Mouse (Mus musculus) myocyte (in vitro differentiated cells): ENCODE results near the gene Svbp. TPM values are rescaled to one million over a fixed set of nuclear protein-coding genes. Genes with fewer than 3 reads are reported as not detected.

Experiments
- H3K27me3 ChIP-seq: one replicate; pipeline ENCODE4 v1.6.1; 2011; ENCODE audit not compliant: control insufficient read depth, insufficient read depth, insufficient read length
- H3K36me3 ChIP-seq: one replicate; pipeline ENCODE4 v1.6.1; 2011; ENCODE audit not compliant: control insufficient read depth, insufficient read depth
- H3K4me2 ChIP-seq: one replicate; pipeline ENCODE4 v1.6.1; 2011; ENCODE audit warnings: low read depth, control low read depth
- H3K4me3 ChIP-seq: one replicate; pipeline ENCODE4 v1.5.1; 2011; ENCODE audit warnings: mild to moderate bottlenecking, control low read depth, moderate library complexity
- H3K79me2 ChIP-seq: one replicate; pipeline ENCODE4 v1.6.1; 2011; ENCODE audit not compliant: control insufficient read depth, insufficient read depth
- H3ac ChIP-seq: one replicate; pipeline ENCODE4 v1.6.1; 2011; ENCODE audit not compliant: control insufficient read depth, insufficient read length
- CEBPB ChIP-seq: IDR thresholded peaks from 2 replicates; pipeline ENCODE4 v1.6.1; 2011; ENCODE audit warnings: mild to moderate bottlenecking, moderate library complexity; ENCODE audit not compliant: poor library complexity, insufficient read depth, severe bottlenecking
- E2F4 ChIP-seq: IDR thresholded peaks from one replicate; pipeline ENCODE4 v1.6.1; 2011; ENCODE audit warnings: mild to moderate bottlenecking, control low read depth, moderate library complexity; ENCODE audit not compliant: insufficient read depth
- MAX ChIP-seq: IDR thresholded peaks from one replicate; pipeline ENCODE4 v1.6.1; 2011; ENCODE audit warnings: low read depth, mild to moderate bottlenecking, control low read depth
- MYOD1 ChIP-seq, 3 experiments: IDR thresholded peaks; one replicate each; pipeline ENCODE4 v1.6.1; 2011; ENCODE audit warnings: control low read depth in 2 of 3, low read depth in 2 of 3, mild to moderate bottlenecking in 2 of 3, moderate library complexity in 1 of 3; ENCODE audit not compliant: insufficient read length in 2 of 3, control insufficient read depth in 1 of 3
- MYOG ChIP-seq, 3 experiments: IDR thresholded peaks; one replicate each; pipeline ENCODE4 v1.6.1; 2011; ENCODE audit warnings: control low read depth in 2 of 3, low read depth in 2 of 3, mild to moderate bottlenecking in 2 of 3; ENCODE audit not compliant: insufficient read length in 2 of 3, control insufficient read depth in 1 of 3, insufficient read depth in 1 of 3
- POLR2A ChIP-seq: IDR thresholded peaks from one replicate; pipeline ENCODE4 v1.6.1; 2011; ENCODE audit warnings: low read depth, mild to moderate bottlenecking, control low read depth, moderate library complexity; ENCODE audit not compliant: insufficient read length
- POLR2AphosphoS2 ChIP-seq: IDR thresholded peaks from one replicate; pipeline ENCODE4 v1.6.1; 2011; ENCODE audit warnings: low read depth, control low read depth; ENCODE audit not compliant: insufficient read length
- REST ChIP-seq: IDR thresholded peaks from one replicate; pipeline ENCODE4 v1.6.1; 2011; ENCODE audit warnings: mild to moderate bottlenecking, control low read depth, moderate library complexity; ENCODE audit not compliant: insufficient read depth, insufficient read length
- SRF ChIP-seq: IDR thresholded peaks from one replicate; pipeline ENCODE4 v1.6.1; 2011; ENCODE audit warnings: low read depth; ENCODE audit not compliant: control insufficient read depth, insufficient read length
- TCF12 ChIP-seq: IDR thresholded peaks from one replicate; pipeline ENCODE4 v1.6.1; 2011; ENCODE audit warnings: mild to moderate bottlenecking, control low read depth; ENCODE audit not compliant: poor library complexity, insufficient read depth, severe bottlenecking
- TCF3 ChIP-seq: IDR thresholded peaks from one replicate; pipeline ENCODE4 v1.6.1; 2011; ENCODE audit warnings: low read depth, control low read depth; ENCODE audit not compliant: insufficient read length
- USF1 ChIP-seq: IDR thresholded peaks from one replicate; pipeline ENCODE4 v1.6.1; 2011; ENCODE audit warnings: low read depth, mild to moderate bottlenecking, control low read depth, moderate library complexity
- polyA plus RNA-seq: library from polyadenylated mRNA; unstranded; fragments of >200 nt; fragmentation: generic; extraction: Trizol; gene quantifications from one replicate; pipeline ENCODE4 v1.2.1, GENCODE M21; 2012; ENCODE audit warnings: missing spikeins

Svbp gene
- polyA plus RNA-seq, 1 experiment: 241 TPM

DNA sequence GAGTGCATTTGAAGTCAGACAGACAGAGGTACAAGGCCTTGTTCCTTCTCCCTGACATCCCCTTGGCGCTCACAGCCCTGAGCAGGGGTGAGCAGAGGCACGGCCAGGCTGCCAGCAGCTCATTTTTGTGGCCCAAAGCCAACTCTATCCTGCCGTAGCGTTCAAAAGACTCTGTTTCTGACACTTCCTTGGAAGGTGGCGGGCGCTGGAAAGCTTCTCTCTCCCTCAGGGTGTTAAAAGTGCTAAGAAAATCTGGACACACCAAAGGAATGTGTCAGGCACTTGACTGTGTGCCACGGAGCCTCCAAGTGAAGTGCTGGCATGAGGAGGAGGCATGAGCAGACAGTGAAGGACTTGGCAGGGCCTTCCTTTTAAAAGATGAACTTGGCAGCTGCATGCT is 50.5 kb downstream of the Svbp start:
- Histone ChIP-seq H3K27me3 (no peaks in the 10 kb centered on the region), H3ac (no peak overlapping the region), H3K4me2 (no peak overlapping the region), H3K36me3 (peaks cover 4% of the 10 kb centered on the region), H3K79me2 (no peaks in the 10 kb centered on the region), H3K4me3 (no peak overlapping the region)
- TF ChIP-seq MAX (no peak), POLR2A (no peak), POLR2AphosphoS2 (no peak), SRF (no peak), MYOD1 (IDR thresholded peaks at IDR 0.05; ENCODE audit: control insufficient read depth in 1 of 3, insufficient read length in 2 of 3, low read depth in 2 of 3) (no peak), E2F4 (no peak), USF1 (no peak), CEBPB (no peak), REST (no peak), TCF12 (no peak), MYOG (IDR thresholded peaks at IDR 0.05; ENCODE audit: control insufficient read depth in 1 of 3, insufficient read depth in 1 of 3, insufficient read length in 2 of 3, low read depth in 2 of 3) (no peak), TCF3 (no peak)

DNA sequence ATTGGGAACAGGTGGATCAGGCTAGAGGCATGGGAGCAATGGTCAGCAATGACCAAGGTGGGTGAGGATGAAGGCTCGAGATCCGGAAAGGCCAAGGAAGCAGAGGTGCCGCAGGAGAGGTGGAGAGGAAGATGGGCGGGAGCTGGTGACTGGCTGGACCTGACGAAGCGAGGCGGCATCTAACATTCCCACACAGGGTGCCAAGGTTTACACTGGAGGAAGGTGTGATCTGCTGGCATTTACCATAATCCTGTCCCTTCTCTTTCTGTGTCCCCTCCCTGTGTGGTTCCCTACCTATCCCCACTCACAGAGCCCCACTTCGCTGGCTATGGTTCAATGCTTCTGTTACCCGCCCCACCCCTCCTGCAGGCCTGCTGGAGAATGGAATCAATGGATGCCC is 50.9 kb downstream of the Svbp start:
- peaks cover 3% of the 10 kb centered on the region for H3K36me3 ChIP-seq
- no peak overlapping the region for H3ac ChIP-seq
- TF ChIP-seq USF1 (no peak), MYOD1 (IDR thresholded peaks at IDR 0.05; ENCODE audit: control insufficient read depth in 1 of 3, insufficient read length in 2 of 3, low read depth in 2 of 3) (no peak)
- no peak overlapping the region for H3K4me2 ChIP-seq
- H3K79me2 ChIP-seq: no peaks in the 10 kb centered on the region
- no peak overlapping the region for H3K4me3 ChIP-seq
- H3K27me3 ChIP-seq: no peaks in the 10 kb centered on the region

DNA sequence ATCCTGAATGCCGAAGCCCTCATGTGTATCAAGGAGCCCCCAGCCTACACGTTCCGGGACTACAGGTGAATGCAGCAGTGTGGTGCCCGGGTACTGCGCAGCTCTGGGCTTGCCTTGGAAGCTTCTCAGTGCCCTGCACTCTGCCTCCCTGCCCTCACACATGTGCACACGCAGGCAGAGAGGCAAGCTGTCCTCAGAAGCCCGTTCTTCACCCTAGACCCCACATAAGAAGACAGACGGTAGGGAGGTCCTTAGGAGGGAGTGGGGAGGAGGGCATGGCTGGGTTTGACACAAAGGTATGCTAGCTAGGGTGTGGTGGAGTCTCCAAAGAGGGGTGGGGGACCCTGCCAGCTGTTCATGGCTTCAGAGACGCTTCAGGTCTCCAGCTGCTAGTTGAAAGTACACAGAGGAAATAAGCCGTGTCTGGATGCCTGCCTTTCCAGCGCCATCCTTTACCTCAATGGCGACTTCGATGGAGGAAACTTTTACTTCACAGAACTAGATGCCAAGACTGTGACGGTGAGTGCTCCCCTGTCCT is 51.7 kb downstream of the Svbp start:
- H3K27me3 ChIP-seq: no peaks in the 10 kb centered on the region
- peaks cover 3% of the 10 kb centered on the region for H3K36me3 ChIP-seq
- no peaks in the 10 kb centered on the region for H3K79me2 ChIP-seq
- H3ac ChIP-seq: no peak overlapping the region
- TF ChIP-seq POLR2A (no peak), USF1 (no peak), MYOG (IDR thresholded peaks at IDR 0.05; ENCODE audit: control insufficient read depth in 1 of 3, insufficient read depth in 1 of 3, insufficient read length in 2 of 3, low read depth in 2 of 3) (no peak), POLR2AphosphoS2 (no peak), MAX (no peak), SRF (no peak), TCF12 (no peak), CEBPB (no peak)
- H3K4me2 ChIP-seq: no peak overlapping the region
- no peak overlapping the region for H3K4me3 ChIP-seq

DNA sequence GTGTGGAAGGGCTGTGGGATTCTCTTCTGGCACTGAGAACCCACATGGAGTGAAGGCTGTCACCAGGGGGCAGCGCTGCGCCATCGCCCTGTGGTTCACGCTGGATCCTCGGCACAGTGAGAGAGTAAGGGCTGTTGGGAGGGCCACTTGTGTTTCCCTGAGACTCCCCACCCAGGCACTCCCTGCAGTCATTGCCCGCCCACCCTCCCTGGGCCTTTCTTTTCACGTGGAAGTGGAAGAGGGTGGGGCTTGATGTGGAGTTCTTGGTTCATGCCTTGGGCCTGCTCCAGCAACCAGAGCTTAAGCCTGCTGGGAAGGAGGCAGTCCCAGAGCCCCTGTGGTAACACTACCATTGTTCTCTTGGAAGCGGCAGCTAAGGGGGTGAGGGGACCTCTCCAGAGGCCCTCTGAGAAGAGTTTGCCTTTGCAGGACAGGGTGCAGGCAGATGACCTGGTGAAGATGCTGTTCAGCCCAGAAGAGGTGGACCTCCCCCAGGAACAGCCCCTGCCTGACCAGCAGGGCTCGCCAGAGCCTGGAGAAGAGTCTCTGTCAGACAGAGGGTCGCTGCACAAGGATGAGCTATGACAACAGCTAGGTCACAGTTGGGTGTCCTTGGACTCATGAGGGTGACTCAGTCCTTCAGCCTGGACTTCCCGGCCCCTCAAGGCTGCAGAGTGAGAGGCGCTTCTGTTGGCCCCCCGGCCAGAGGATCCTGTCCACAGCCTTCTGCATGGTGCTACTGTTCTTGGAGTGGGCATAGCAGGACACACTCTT is 52.5 kb downstream of the Svbp start:
- no peak overlapping the region for H3ac ChIP-seq
- H3K27me3 ChIP-seq: no peaks in the 10 kb centered on the region
- no peak overlapping the region for H3K4me3 ChIP-seq
- no peaks in the 10 kb centered on the region for H3K36me3 ChIP-seq
- H3K79me2 ChIP-seq: no peaks in the 10 kb centered on the region
- no peak for TF ChIP-seq USF1
- TF ChIP-seq TCF3: no peak
- TF ChIP-seq CEBPB: no peak
- TF ChIP-seq POLR2AphosphoS2: no peak
- TF ChIP-seq E2F4: no peak
- TF ChIP-seq MYOG (IDR thresholded peaks at IDR 0.05; ENCODE audit: control insufficient read depth in 1 of 3, insufficient read depth in 1 of 3, insufficient read length in 2 of 3, low read depth in 2 of 3): no peak
- no peak for TF ChIP-seq POLR2A
- TF ChIP-seq TCF12: no peak
- no peak for TF ChIP-seq REST
- H3K4me2 ChIP-seq: no peak overlapping the region

DNA sequence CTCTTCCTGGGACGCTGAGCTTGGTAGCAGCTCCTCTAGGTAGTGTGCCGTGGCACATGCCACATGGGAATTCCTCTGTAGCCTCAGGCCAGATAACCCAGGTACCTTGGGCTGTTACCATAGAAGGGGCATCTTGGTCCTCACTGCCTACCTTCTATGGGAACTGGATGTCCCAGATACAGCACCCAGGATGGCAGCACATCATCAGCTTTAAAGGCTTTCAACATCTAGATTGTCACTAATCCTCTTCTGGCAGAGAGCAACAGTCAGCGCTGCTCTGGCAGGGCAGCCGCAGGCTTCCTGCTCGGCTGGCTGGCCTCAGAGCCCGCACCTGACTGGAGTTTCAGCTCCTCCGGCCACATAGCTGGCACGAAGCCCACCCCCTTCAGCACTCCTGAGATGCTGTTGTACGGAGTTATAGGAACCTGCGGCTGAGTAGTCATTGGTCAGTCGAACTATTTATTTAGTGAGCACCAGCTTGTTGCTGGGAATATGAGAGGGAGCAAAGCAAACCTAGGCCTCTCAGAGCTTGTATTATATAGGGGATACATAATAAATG is 53.4 kb downstream of the Svbp start:
- H3K79me2 ChIP-seq: no peaks in the 10 kb centered on the region
- H3K4me2 ChIP-seq: no peak overlapping the region
- no peak for TF ChIP-seq POLR2A
- no peak for TF ChIP-seq TCF3
- TF ChIP-seq MAX: no peak
- H3K4me3 ChIP-seq: no peak overlapping the region
- H3ac ChIP-seq: no peak overlapping the region
- no peaks in the 10 kb centered on the region for H3K27me3 ChIP-seq
- no peaks in the 10 kb centered on the region for H3K36me3 ChIP-seq

Other genes with a start within 250 kb of the Svbp start
- not detected for gene Lao1, start 233.7 kb upstream of the Svbp start, polyA plus RNA-seq
- 55.8 TPM for gene Slc2a1, start 86.6 kb upstream of the Svbp start, polyA plus RNA-seq
- gene Zfp691, start 21.1 kb upstream of the Svbp start, polyA plus RNA-seq: 7.2 TPM
- gene Ermap, start 5.3 kb upstream of the Svbp start, polyA plus RNA-seq: 0.13 TPM
- 0.07 TPM for gene Tmem269, start 22.9 kb downstream of the Svbp start, polyA plus RNA-seq
- 14.5 TPM for gene AU022252, start 37.4 kb downstream of the Svbp start, polyA plus RNA-seq
- 42.4 TPM for gene P3h1, start 37.6 kb downstream of the Svbp start, polyA plus RNA-seq
- gene Cldn19, start 60.1 kb downstream of the Svbp start, polyA plus RNA-seq: 0.01 TPM
- 734 TPM for gene Ybx1, start 99.3 kb downstream of the Svbp start, polyA plus RNA-seq
- 22.2 TPM for gene Ppih, start 125.2 kb downstream of the Svbp start, polyA plus RNA-seq
- 0.17 TPM for gene Ccdc30, start 220.2 kb downstream of the Svbp start, polyA plus RNA-seq
- gene Ppcs, start 227.1 kb downstream of the Svbp start, polyA plus RNA-seq: 9.1 TPM
- 0.05 TPM for gene Zmynd12, start 227.5 kb downstream of the Svbp start, polyA plus RNA-seq